Mouse (Mus musculus): ENCODE results near the gene Tppp2. TPM values are rescaled to one million over a fixed set of nuclear protein-coding genes. Genes with fewer than 3 reads are reported as not detected.

Tppp2 gene
- polyA plus RNA-seq (2021; fragmentation: Nextera tagmentation) = not detected in 2 replicates
- long read RNA-seq, experiment 1 = 0 reads
- long read RNA-seq, experiment 2 = 0 reads

GRCm38 (mm10) chr14:51918125-51918524 lies at the start of gene Tppp2:
Gene Tppp2, plus strand, starts transcription at chr14:51918425.

GRCm38 (mm10) chr14:51884598-51885331 lies 33.5 kb upstream of the Tppp2 start, which contains the start of gene Mettl17:
Gene Mettl17, plus strand, starts transcription at chr14:51884842.

GRCm38 (mm10) chr14:51892191-51892939 lies 25.9 kb upstream of the Tppp2 start, which contains the start of gene Slc39a2:
Gene Slc39a2, plus strand, starts transcription at chr14:51892889.

GRCm38 (mm10) chr14:51913960-51914762 lies 4.1 kb upstream of the Tppp2 start, which contains the start of gene Ndrg2:
Gene Ndrg2, minus strand, starts transcription at chr14:51914158.

GRCm38 (mm10) chr14:51922571-51922865 lies 4.3 kb downstream of the Tppp2 start, which contains the start of gene Rnase13:
Gene Rnase13, minus strand, starts transcription at chr14:51922773.

Other genes with a start within 250 kb of the Tppp2 start
- gene Gm17079, start 223.0 kb upstream of the Tppp2 start, polyA plus RNA-seq (2021; fragmentation: Nextera tagmentation) = not detected in 2 replicates
- not detected in 2 replicates for gene Gm5800, start 201.2 kb upstream of the Tppp2 start, polyA plus RNA-seq (2021; fragmentation: Nextera tagmentation)
- gene Ang4, start 144.8 kb upstream of the Tppp2 start, polyA plus RNA-seq (2021; fragmentation: Nextera tagmentation) = not detected in 2 replicates
- gene AY358078, start 118.4 kb upstream of the Tppp2 start, polyA plus RNA-seq (2021; fragmentation: Nextera tagmentation) = not detected in 2 replicates
- gene Ear6, start 64.7 kb upstream of the Tppp2 start, polyA plus RNA-seq (2021; fragmentation: Nextera tagmentation) = not detected in 2 replicates
- gene Mettl17, start 33.6 kb upstream of the Tppp2 start, polyA plus RNA-seq (2021; fragmentation: Nextera tagmentation) = 16.4 and 19.8 TPM in 2 replicates
- 0.14 and 0.15 TPM in 2 replicates for gene Slc39a2, start 25.5 kb upstream of the Tppp2 start, polyA plus RNA-seq (2021; fragmentation: Nextera tagmentation)
- gene Ndrg2, start 4.3 kb upstream of the Tppp2 start, polyA plus RNA-seq (2021; fragmentation: Nextera tagmentation) = 854 and 926 TPM in 2 replicates
- 0.10 TPM in 2 replicates for gene Rnase13, start 4.3 kb downstream of the Tppp2 start, polyA plus RNA-seq (2021; fragmentation: Nextera tagmentation)
- gene Arhgef40, start 66.3 kb downstream of the Tppp2 start, polyA plus RNA-seq (2021; fragmentation: Nextera tagmentation) = 29.4 and 29.7 TPM in 2 replicates
- 0.20 TPM in 1 of 2 replicates, not detected in the other for gene Tmem253, start 97.2 kb downstream of the Tppp2 start, polyA plus RNA-seq (2021; fragmentation: Nextera tagmentation)
- gene Zfp219, start 102.3 kb downstream of the Tppp2 start, polyA plus RNA-seq (2021; fragmentation: Nextera tagmentation) = 7.9 and 8.1 TPM in 2 replicates
- gene Olfr221, start 124.0 kb downstream of the Tppp2 start, polyA plus RNA-seq (2021; fragmentation: Nextera tagmentation) = not detected in 2 replicates
- 155 and 157 TPM in 2 replicates for gene Hnrnpc, start 185.6 kb downstream of the Tppp2 start, polyA plus RNA-seq (2021; fragmentation: Nextera tagmentation)
- gene Rpgrip1, start 192.3 kb downstream of the Tppp2 start, polyA plus RNA-seq (2021; fragmentation: Nextera tagmentation) = 88.3 and 128 TPM in 2 replicates